Mouse (Mus musculus): ENCODE results near the gene Gm14496.
"Not testable (repeated sequence)": the region's sequence is repeated elsewhere in the genome, so short reads cannot be mapped to it uniquely, and the experiment has no call there.

Gm14496 gene

GRCm38 (mm10) chr2:181990829-181991228, at the start of gene Gm14496:
Gm14496 (plus strand) TSS chr2:181991129.
- DNase-seq (ENCODE audit: low spot score in 2 of 2), result no peak

GRCm38 (mm10) chr2:181952747-181953680, 37.9 kb upstream of the Gm14496 start:
- DNase-seq (ENCODE audit: low spot score in 2 of 2), result not testable (repeated sequence)

GRCm38 (mm10) chr2:181968395-181968794, 22.5 kb upstream of the Gm14496 start:
- no peak for DNase-seq (ENCODE audit: low spot score in 2 of 2)

GRCm38 (mm10) chr2:181969187-181969586, 21.7 kb upstream of the Gm14496 start:
- DNase-seq (ENCODE audit: low spot score in 2 of 2), result no peak

- not testable (repeated sequence) for DNase-seq (ENCODE audit: low spot score in 2 of 2)
Observed at GRCm38 (mm10) chr2:181981969-181982368, 9.0 kb upstream of the Gm14496 start.

Data from left cerebral cortex, adult 9 months (tissue).